Mouse (Mus musculus): Measurements from ENCODE around the gene Rreb1. TPM values are rescaled to one million over a fixed set of nuclear protein-coding genes. Genes with fewer than 3 reads are reported as not detected.

Gene Rreb1
- polyA plus RNA-seq, 1 experiment from 2014 or later: 5.3 TPM

- no peak for ATAC-seq (ENCODE audit: low FRiP score)
- no peaks in the 10 kb centered on the region for H3K4me1 ChIP-seq
- WGBS: 90% methylated on average over 1 of the region's 1 CpGs
- H3K4me3 ChIP-seq (replicated peaks): no peak overlapping the region
- H3K36me3 ChIP-seq (replicated peaks): 0 out of 2 replicates have a peak, but pooled peaks cover 3% of the 10 kb centered on the region
- H3K4me2 ChIP-seq: no peak overlapping the region
- H3K27ac ChIP-seq: no peak overlapping the region
- no peaks in the 10 kb centered on the region for H3K9me3 ChIP-seq
- no peak overlapping the region for H3K9ac ChIP-seq
- H3K27me3 ChIP-seq: no peaks in the 10 kb centered on the region
These were observed 118.2 kb downstream of the Rreb1 start for GRCm38 (mm10) chr13:37896423-37896822.

- Histone ChIP-seq H3K9ac (no peak overlapping the region), H3K4me2 (no peak overlapping the region), H3K9me3 (no peaks in the 10 kb centered on the region), H3K4me3 (replicated peaks) (no peak overlapping the region), H3K27me3 (no peaks in the 10 kb centered on the region), H3K4me1 (no peaks in the 10 kb centered on the region), H3K27ac (no peak overlapping the region), H3K36me3 (replicated peaks) (0 out of 2 replicates have a peak, but pooled peaks cover under 1% of the 10 kb centered on the region)
- ATAC-seq (ENCODE audit: low FRiP score): no peak
- 92% methylated on average over 5 of the region's 5 CpGs for WGBS
These were observed 120.6 kb downstream of the Rreb1 start for GRCm38 (mm10) chr13:37898772-37899171.

GRCm38 (mm10) chr13:37903036-37903435 lies 124.8 kb downstream of the Rreb1 start:
- H3K4me3 ChIP-seq (replicated peaks): no peak overlapping the region
- no peak overlapping the region for H3K4me2 ChIP-seq
- H3K9ac ChIP-seq: no peak overlapping the region
- no peaks in the 10 kb centered on the region for H3K4me1 ChIP-seq
- no peaks in the 10 kb centered on the region for H3K9me3 ChIP-seq
- 94% methylated on average over 3 of the region's 3 CpGs for whole genome bisulfite sequencing
- H3K36me3 ChIP-seq (replicated peaks): no peaks in the 10 kb centered on the region
- H3K27me3 ChIP-seq: no peaks in the 10 kb centered on the region
- H3K27ac ChIP-seq: no peak overlapping the region
- ATAC-seq (ENCODE audit: low FRiP score): no peak

GRCm38 (mm10) chr13:37903476-37903875 lies 125.3 kb downstream of the Rreb1 start:
- WGBS: 96% methylated on average over 4 of the region's 4 CpGs
- H3K4me1 ChIP-seq: no peaks in the 10 kb centered on the region
- no peaks in the 10 kb centered on the region for H3K9me3 ChIP-seq
- no peak overlapping the region for H3K4me2 ChIP-seq
- ATAC-seq (ENCODE audit: low FRiP score): no peak
- H3K27ac ChIP-seq: no peak overlapping the region
- no peaks in the 10 kb centered on the region for H3K36me3 ChIP-seq (replicated peaks)
- H3K27me3 ChIP-seq: no peaks in the 10 kb centered on the region
- H3K9ac ChIP-seq: no peak overlapping the region
- H3K4me3 ChIP-seq (replicated peaks): no peak overlapping the region

GRCm38 (mm10) chr13:37904436-37904835 lies 126.2 kb downstream of the Rreb1 start:
- Histone ChIP-seq H3K9me3 (no peaks in the 10 kb centered on the region), H3K9ac (no peak overlapping the region), H3K27me3 (no peaks in the 10 kb centered on the region), H3K4me2 (no peak overlapping the region), H3K27ac (no peak overlapping the region), H3K4me1 (no peaks in the 10 kb centered on the region), H3K4me3 (replicated peaks) (no peak overlapping the region), H3K36me3 (replicated peaks) (no peaks in the 10 kb centered on the region)
- ATAC-seq (ENCODE audit: low FRiP score): no peak
- 95% methylated on average over 6 of the region's 6 CpGs for WGBS

GRCm38 (mm10) chr13:37908061-37908460 lies 129.9 kb downstream of the Rreb1 start:
- no peaks in the 10 kb centered on the region for H3K4me1 ChIP-seq
- no peak overlapping the region for H3K4me3 ChIP-seq (replicated peaks)
- H3K27ac ChIP-seq: no peak overlapping the region
- no peak overlapping the region for H3K9ac ChIP-seq
- H3K4me2 ChIP-seq: no peak overlapping the region
- no peaks in the 10 kb centered on the region for H3K27me3 ChIP-seq
- H3K36me3 ChIP-seq (replicated peaks): no peaks in the 10 kb centered on the region
- WGBS: 82% methylated on average over 9 of the region's 9 CpGs
- no peaks in the 10 kb centered on the region for H3K9me3 ChIP-seq
- no peak for ATAC-seq (ENCODE audit: low FRiP score)

GRCm38 (mm10) chr13:37908493-37908892 lies 130.3 kb downstream of the Rreb1 start:
- Histone ChIP-seq H3K4me2 (no peak overlapping the region), H3K36me3 (replicated peaks) (no peaks in the 10 kb centered on the region), H3K9ac (no peak overlapping the region), H3K27ac (no peak overlapping the region), H3K27me3 (no peaks in the 10 kb centered on the region), H3K9me3 (no peaks in the 10 kb centered on the region), H3K4me3 (replicated peaks) (no peak overlapping the region), H3K4me1 (no peaks in the 10 kb centered on the region)
- ATAC-seq (ENCODE audit: low FRiP score): no peak
- WGBS: 84% methylated on average over 6 of the region's 6 CpGs

GRCm38 (mm10) chr13:37909225-37909624 lies 131.0 kb downstream of the Rreb1 start:
- Histone ChIP-seq H3K27ac (no peak overlapping the region), H3K27me3 (no peaks in the 10 kb centered on the region), H3K9ac (no peak overlapping the region), H3K36me3 (replicated peaks) (no peaks in the 10 kb centered on the region), H3K4me2 (no peak overlapping the region), H3K4me1 (no peaks in the 10 kb centered on the region), H3K9me3 (no peaks in the 10 kb centered on the region), H3K4me3 (replicated peaks) (no peak overlapping the region)
- 88% methylated on average over 2 of the region's 2 CpGs for WGBS
- ATAC-seq (ENCODE audit: low FRiP score): no peak

- H3K27ac ChIP-seq: no peak overlapping the region
- no peaks in the 10 kb centered on the region for H3K27me3 ChIP-seq
- WGBS: 87% methylated on average over 6 of the region's 6 CpGs
- no peak overlapping the region for H3K4me3 ChIP-seq (replicated peaks)
- no peak overlapping the region for H3K9ac ChIP-seq
- H3K9me3 ChIP-seq: no peaks in the 10 kb centered on the region
- H3K4me1 ChIP-seq: no peaks in the 10 kb centered on the region
- H3K36me3 ChIP-seq (replicated peaks): no peaks in the 10 kb centered on the region
- H3K4me2 ChIP-seq: no peak overlapping the region
- ATAC-seq (ENCODE audit: low FRiP score): no peak
These were observed 133.8 kb downstream of the Rreb1 start for GRCm38 (mm10) chr13:37912011-37912410.

GRCm38 (mm10) chr13:37912591-37913467 lies 134.6 kb downstream of the Rreb1 start:
- H3K36me3 ChIP-seq (replicated peaks): no peaks in the 10 kb centered on the region
- H3K4me3 ChIP-seq (replicated peaks): no peak overlapping the region
- H3K27ac ChIP-seq: no peak overlapping the region
- no peaks in the 10 kb centered on the region for H3K27me3 ChIP-seq
- no peaks in the 10 kb centered on the region for H3K4me1 ChIP-seq
- H3K9ac ChIP-seq: no peak overlapping the region
- H3K4me2 ChIP-seq: no peak overlapping the region
- WGBS: 52% methylated on average over 12 of the region's 12 CpGs
- no peak for ATAC-seq (ENCODE audit: low FRiP score)
- H3K9me3 ChIP-seq: no peaks in the 10 kb centered on the region

- H3K4me2 ChIP-seq: no peak overlapping the region
- no peaks in the 10 kb centered on the region for H3K4me1 ChIP-seq
- no peaks in the 10 kb centered on the region for H3K27me3 ChIP-seq
- no peak overlapping the region for H3K27ac ChIP-seq
- no peak overlapping the region for H3K4me3 ChIP-seq (replicated peaks)
- no peaks in the 10 kb centered on the region for H3K36me3 ChIP-seq (replicated peaks)
- H3K9ac ChIP-seq: no peak overlapping the region
- H3K9me3 ChIP-seq: no peaks in the 10 kb centered on the region
- ATAC-seq (ENCODE audit: low FRiP score): no peak
- WGBS: 35% methylated on average over 3 of the region's 3 CpGs
These were observed 135.8 kb downstream of the Rreb1 start for GRCm38 (mm10) chr13:37913963-37914362.

- WGBS: 88% methylated on average over 15 of the region's 15 CpGs
- no peaks in the 10 kb centered on the region for H3K27me3 ChIP-seq
- no peak overlapping the region for H3K4me2 ChIP-seq
- H3K36me3 ChIP-seq (replicated peaks): no peaks in the 10 kb centered on the region
- no peak overlapping the region for H3K4me3 ChIP-seq (replicated peaks)
- no peaks in the 10 kb centered on the region for H3K9me3 ChIP-seq
- H3K9ac ChIP-seq: no peak overlapping the region
- H3K27ac ChIP-seq: no peak overlapping the region
- no peak for ATAC-seq (ENCODE audit: low FRiP score)
- no peaks in the 10 kb centered on the region for H3K4me1 ChIP-seq
These were observed 140.4 kb downstream of the Rreb1 start for GRCm38 (mm10) chr13:37918336-37919261.

Measured in forebrain, embryonic 12.5 days (tissue).